Mouse (Mus musculus) inflammation-experienced regulatory T-cells, adult 6 months (primary cell): ENCODE measurements around the gene Zfp831. TPM values are rescaled to one million over a fixed set of nuclear protein-coding genes. Genes with fewer than 3 reads are reported as not detected.

Source experiments
- ATAC-seq: one replicate; pipeline ENCODE4 v1.8.0; 2017
- polyA plus RNA-seq, 3 experiments: library from polyadenylated mRNA; unstranded; fragments of 100-300 nt; shearing (Covaris generic); gene quantifications; one replicate each; pipeline ENCODE4 v1.2.1; 2017

Gene Zfp831
- polyA plus RNA-seq, 3 experiments from 2014 or later: 7.7 to 9.6 (median 9.0) TPM

DNA sequence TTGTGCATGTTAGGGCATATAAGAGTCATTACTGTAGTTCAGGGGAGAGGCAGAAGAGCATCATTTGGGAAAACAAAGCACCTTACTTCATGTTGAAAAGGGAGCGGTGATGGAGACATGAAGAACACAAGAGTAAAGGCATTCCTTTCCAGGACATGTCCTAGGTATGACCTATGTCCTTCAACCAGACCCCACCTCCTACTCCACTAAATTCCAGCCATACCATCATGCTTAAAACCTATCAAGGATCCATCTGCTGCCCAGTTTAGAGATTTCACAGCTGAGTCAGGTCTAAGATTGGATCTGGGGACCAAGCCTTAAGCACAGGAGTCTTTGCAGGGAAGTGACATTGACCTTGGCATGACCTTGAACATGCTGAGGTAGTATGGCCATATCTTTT, 91.9 kb downstream of the Zfp831 start:
- no peak for ATAC-seq

DNA sequence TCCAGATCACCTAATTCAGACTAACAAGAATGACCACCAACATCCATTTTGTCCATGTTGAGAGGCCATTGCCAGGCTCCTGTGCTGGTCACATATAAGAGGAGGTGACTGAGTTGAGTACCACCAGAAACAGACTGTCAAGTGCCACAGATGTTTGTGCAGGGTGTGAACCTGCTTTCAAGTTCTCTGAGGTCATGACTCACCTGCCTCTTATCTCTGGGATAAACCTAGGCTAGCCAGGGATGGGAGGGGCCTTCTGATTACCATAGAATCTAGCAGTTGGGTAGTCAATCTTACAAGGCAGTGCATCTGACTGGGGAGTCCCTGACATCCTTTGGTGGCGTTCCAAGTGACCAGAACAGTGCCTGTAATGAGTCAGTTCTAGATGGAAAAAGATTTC, 103.8 kb downstream of the Zfp831 start:
- no peak for ATAC-seq

DNA sequence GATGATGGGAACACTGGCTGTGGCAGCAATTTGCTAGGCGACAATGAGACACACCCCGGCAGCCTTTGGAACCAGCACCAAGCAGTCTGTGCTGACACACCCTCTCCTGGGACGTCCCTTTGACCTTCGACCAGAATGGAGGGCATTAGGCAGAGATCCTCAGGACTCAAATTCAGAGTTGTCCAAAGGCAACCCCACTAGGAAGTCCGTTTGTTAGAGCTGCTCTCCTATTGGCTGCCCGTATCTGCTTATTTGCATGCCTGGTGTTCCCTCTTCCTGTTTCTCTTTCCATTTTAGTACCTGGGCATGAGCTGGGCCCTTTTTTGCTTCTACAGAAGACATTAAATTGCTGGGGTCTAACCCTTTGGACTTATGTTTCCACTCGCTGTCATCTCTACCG, 105.0 kb downstream of the Zfp831 start:
- ATAC-seq: no peak

DNA sequence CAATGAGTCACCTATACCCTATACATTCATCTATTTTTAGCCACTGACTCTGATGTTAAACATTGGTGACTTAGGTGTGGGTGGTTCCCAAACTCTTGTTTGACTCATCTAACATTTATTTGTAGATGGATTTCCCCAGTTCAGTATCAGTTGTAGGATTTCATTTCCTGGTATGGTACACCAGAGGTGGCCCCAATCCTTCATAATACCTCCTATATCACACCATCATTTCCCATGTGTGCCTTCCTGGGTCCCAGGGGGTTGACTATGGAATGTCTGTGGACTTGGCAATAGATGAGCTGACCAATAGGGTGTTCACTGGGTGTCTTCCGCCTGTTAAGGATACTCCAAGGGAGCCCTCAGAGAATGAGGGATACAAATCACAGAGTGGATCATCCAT, 109.9 kb downstream of the Zfp831 start:
- ATAC-seq: no peak

DNA sequence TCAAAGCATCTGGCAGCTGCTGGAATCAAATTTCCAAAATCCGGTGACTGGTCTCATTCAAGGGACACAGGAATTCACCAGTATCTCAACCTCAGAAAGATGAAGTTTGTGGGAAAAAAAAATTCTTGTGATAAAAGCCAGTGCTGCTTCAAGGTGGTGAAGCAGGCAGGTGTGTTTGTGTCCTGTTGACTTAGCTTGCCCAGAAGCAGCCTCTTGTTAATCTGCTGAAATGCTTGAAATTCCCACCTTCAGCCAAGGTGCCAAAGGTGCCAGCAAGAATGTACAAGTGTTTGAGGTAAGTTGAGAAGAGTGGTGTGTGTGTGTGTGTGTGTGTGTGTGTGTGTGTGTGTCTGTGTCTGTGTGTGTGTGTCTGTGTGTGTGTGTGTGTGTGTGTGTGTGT, 110.9 kb downstream of the Zfp831 start:
- ATAC-seq: no peak

DNA sequence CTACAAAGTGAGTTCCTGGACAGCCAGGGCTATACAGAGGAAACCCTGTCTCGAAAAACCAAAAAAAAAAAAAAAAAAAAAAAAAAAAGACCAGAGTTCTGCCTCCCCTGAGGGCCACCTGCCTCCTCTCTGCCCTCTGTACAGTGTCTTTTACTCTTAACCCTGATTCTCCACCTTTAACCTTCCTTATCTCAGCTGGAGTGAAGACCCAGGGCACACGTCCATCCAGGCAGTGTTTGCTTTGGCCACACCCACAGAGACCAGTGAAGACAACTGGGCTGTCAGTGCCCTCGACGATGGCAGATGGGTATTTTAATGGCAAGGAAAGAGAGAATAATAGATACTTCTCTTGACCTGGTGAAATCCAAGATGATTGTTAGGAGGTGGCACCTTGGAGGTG, 115.9 kb downstream of the Zfp831 start:
- ATAC-seq: no peak

Other genes starting within 250 kb of the Zfp831 start
- gene Nelfcd, start 227.7 kb upstream of the Zfp831 start, polyA plus RNA-seq: 10 to 100 TPM; 47.4 to 61.1 (median 53.4) TPM
- gene Ctsz, start 204.5 kb upstream of the Zfp831 start, polyA plus RNA-seq: 100 to 1,000 TPM in 2 of 3 experiments, 10 to 100 TPM in 1; 96.3 to 113 (median 109) TPM
- gene Tubb1, start 192.8 kb upstream of the Zfp831 start, polyA plus RNA-seq: under 1 TPM in 1 of 3 experiments, not detected in 2; 0.25 TPM
- 100 to 1,000 TPM; 583 to 771 (median 610) TPM for gene Atp5e, start 179.4 kb upstream of the Zfp831 start, polyA plus RNA-seq
- gene Prelid3b, start 170.5 kb upstream of the Zfp831 start, polyA plus RNA-seq: 100 to 1,000 TPM in 1 of 3 experiments, 10 to 100 TPM in 2; 69.4 to 146 (median 73.1) TPM
- gene Edn3, start 117.1 kb downstream of the Zfp831 start, polyA plus RNA-seq: not detected